Mouse (Mus musculus): ENCODE measurements at regions not wholly inside any gene's neighbourhood (a gene's known extent, or its start where the extent isn't known, plus 50 kb on each side); places are given as distances from the start of the nearest gene placed in this dataset.

DNA sequence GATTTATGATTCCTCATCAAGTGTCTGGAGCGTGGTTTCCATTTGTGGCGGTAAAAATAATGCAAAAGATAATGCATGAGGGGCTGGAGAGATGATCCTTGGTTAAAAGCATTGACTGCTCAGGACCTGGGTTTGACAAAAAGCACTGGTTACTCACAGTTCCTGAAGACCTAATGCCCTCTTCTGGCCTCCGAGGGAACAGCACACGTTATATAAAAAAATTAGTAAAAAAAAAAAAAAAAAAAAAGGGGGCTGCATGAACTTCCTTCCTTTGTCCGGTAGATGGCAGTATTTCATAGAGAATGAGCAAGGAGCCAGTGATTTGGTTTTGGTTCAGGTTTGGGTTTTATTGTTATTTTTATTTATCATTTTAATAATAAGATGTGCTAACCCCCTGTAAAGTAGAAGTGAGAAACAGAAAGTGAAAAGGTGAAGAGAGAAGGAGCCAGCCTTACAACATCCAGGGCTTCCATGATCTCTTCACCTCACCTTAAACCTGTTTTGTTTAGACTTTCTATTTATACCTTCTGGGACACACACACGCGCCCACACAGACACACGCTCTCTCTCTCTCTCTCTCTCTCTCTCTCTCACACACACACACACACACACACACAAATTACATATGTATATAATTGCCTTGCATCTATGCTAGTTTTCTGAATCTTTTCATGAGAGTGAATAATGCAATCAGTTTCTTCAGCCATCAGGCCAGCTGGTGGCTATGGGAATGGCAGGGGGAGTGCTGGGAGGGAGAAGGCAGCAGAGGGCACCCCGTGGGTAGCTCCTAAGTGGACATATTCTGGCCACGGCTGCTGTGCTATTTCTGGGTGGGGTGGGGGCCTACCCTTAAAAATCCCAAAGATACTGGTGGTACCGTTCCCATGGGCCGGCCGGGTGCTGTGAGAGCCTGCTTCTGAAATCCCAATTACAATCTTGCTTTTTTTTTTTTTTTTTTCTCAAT lies 230.0 kb downstream of the Poteg start:
- DNase-seq = peak; percentile 12

DNA sequence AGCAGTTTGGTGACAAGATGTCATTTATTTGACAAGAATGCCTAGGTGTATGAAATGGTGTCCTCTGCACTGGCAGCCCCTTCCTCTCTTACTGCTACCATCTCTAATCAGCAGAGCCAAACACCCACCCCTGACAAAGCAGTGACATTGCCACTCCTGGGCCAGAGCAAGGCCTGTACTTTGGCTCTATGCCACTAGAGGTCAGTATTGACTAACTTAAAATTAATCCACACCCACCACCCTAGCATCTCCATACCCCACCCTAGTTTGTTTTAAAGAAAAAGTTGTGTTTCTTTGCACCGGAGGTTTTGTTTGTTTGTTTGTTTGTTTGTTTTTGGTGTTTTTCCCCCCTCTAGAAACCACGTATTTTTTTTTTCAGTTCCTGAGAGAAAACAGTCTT lies 231.7 kb downstream of the Poteg start:
- DNase-seq = peak; percentile 29

- no peak for DNase-seq
Measured at GRCm38 (mm10) chr8:27721988-27722387, 274.5 kb downstream of the Poteg start.

DNA sequence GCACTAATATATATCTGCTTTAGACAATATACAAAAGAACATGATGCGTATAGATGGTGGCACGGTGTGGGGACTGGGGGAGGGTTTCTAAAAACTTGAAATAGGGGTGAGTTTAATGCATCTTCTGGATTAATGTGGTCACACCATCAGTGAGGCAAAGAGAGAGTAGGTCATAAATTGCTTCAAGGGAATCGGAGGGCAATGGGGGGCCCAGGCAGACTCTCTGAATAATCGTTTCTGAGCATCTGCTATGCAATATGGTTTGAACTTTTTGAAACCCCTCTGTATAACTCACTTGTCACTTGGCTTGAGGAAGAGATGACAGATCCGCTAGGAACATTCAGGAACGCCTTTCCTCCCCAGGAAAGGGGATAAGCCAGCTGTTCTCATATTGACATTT lies 322.8 kb downstream of the Poteg start:
- no peak for DNase-seq

- DNase-seq = no peak
Measured at GRCm38 (mm10) chr8:27770803-27771202, 323.3 kb downstream of the Poteg start.

GRCm38 (mm10) chr8:27771250-27771649 lies 323.8 kb downstream of the Poteg start:
- DNase-seq = no peak

DNA sequence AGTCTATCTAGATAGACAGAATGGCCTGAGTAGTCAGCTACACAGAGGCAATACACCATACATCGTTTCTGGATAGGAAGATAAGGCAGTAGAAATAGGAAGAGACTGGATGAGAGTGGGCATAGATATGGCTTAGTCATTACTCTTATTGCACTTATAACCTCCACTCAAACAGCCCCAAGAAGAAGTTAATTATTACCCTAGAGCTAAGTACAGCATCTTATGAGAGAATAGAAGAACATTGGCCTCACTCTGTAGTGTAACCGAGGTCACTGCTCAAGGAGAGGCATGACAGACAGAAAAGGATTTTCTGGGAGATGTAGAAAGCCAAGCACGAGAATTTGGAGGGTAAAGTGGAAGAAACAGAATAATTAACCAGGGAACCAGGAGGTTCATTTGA lies 331.5 kb downstream of the Poteg start:
- no peak for DNase-seq

Data from layer of hippocampus, adult 9-11 months (tissue).